Mouse (Mus musculus) liver, embryonic 14.5 days (tissue): Measurements from ENCODE around the gene Olfr401.

Experiments
- CTCF ChIP-seq: IDR thresholded peaks from 2 replicates; pipeline ENCODE4 v1.5.1; 2016; ENCODE audit warnings: antibody characterized with exemption, low read depth, control low read depth
- EP300 ChIP-seq: IDR thresholded peaks from 2 replicates; pipeline ENCODE4 v1.6.1; 2016; ENCODE audit warnings: antibody characterized with exemption, low read depth

DNA sequence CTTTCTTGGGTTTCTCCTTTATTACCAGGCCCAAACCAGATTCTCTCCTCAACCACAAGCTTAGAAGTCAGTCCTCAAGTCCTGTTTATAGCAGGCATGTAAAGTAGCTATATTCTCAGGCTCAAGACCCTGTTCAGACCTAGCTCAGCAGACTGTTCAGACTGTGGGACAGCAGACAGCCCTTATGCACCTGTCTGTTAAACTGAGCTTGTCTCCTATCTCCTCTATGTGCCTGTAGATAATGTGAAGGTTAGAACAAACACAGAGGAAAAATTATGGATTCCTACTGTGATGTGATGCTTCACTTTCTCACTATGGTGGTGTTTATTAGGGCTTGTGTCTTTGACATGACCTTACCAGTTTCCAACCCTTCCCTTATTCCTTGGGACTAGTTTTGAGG, at the start of gene Olfr401:
- no peak for TF ChIP-seq CTCF
- TF ChIP-seq EP300: no peak
